Mouse (Mus musculus) lung, embryonic 14.5 days (tissue): ENCODE data around the gene Sec13. TPM values are rescaled to one million over a fixed set of nuclear protein-coding genes. Genes with fewer than 3 reads are reported as not detected.

Source experiments
- ATAC-seq: fragments of 200-750 bp; cut with Nextera tagmentation; 2 replicates; pipeline ENCODE4 v1.8.0; 2017; ENCODE audit warnings: mild to moderate bottlenecking, moderate TSS enrichment, moderate library complexity; ENCODE audit not compliant: insufficient read depth
- DNase-seq: peaks from one replicate; pipeline ENCODE4 v3.0.0-alpha.2; 2015
- H3K27ac ChIP-seq: fragments of 300-500 bp; sonication (generic); 2 replicates; pipeline ENCODE4 v1.5.1; 2014; ENCODE audit warnings: low read depth, mild to moderate bottlenecking, moderate library complexity
- H3K27me3 ChIP-seq: fragments of 300-500 bp; sonication (generic); 2 replicates; pipeline ENCODE4 v1.6.1; 2014; ENCODE audit warnings: low read length, control low read depth; ENCODE audit not compliant: insufficient read depth
- H3K36me3 ChIP-seq: fragments of 300-500 bp; sonication (generic); 2 replicates; pipeline ENCODE4 v1.6.1; 2014; ENCODE audit warnings: control low read depth; ENCODE audit not compliant: insufficient read depth
- H3K4me1 ChIP-seq: fragments of 300-500 bp; sonication (generic); 2 replicates; pipeline ENCODE4 v1.6.1; 2014; ENCODE audit warnings: antibody characterized with exemption, control low read depth; ENCODE audit not compliant: insufficient read depth
- H3K4me2 ChIP-seq: fragments of 300-500 bp; sonication (generic); 2 replicates; pipeline ENCODE4 v1.6.1; 2014; ENCODE audit warnings: mild to moderate bottlenecking
- H3K4me3 ChIP-seq: fragments of 300-500 bp; sonication (generic); 2 replicates; pipeline ENCODE4 v1.5.1; 2014; ENCODE audit warnings: low read depth, low read length
- H3K9ac ChIP-seq: fragments of 300-500 bp; sonication (generic); 2 replicates; pipeline ENCODE4 v1.6.1; 2014
- H3K9me3 ChIP-seq: fragments of 300-500 bp; sonication (generic); 2 replicates; pipeline ENCODE4 v1.6.1; 2016; ENCODE audit warnings: low read depth, low read length, control low read depth
- CTCF ChIP-seq: IDR thresholded peaks from 2 replicates; pipeline ENCODE4 v1.5.1; 2016; ENCODE audit warnings: antibody characterized with exemption, low read depth
- WGBS: fragments of 180-500 bp; shearing (Covaris S2); extraction: QIAGEN DNeasy Blood & Tissue Kit; methylation state at CpG from one replicate; pipeline ENCODE4 v1.1.7; 2014; 5-methylcytosine and 5-hydroxymethylcytosine counted together
- polyA plus RNA-seq: library from polyadenylated mRNA; unstranded; fragments of >200 nt; fragmentation: Nextera tagmentation; extraction: Ambion mirVana; gene quantifications from 2 replicates; pipeline ENCODE4 v1.2.1, GENCODE M21; 2014

Sec13 gene
- polyA plus RNA-seq, 1 experiment from 2014 or later: 295 TPM

DNA sequence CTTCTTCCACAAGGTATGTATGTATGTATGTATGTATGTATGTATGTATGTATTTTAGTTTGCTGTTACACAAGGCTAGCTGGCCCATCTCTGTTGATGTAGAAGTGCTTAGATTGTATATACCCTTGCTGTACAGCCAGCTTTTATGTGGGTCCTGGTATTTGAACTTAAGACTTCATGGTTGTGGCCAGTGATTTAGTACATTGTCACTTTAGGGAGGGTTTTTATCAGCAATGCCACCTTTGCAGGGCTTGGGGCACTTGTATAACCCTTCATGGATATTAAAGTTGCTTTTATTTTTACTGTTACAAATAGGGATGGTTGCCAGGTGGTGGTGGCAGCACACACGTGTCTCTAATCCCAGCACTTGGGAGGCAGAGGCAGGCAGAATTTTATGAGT lies 45.3 kb downstream of the Sec13 start:
- no peak for ATAC-seq
- Histone ChIP-seq H3K27me3 (no peaks in the 10 kb centered on the region), H3K9ac (no peak overlapping the region), H3K4me2 (no peak overlapping the region), H3K4me1 (peaks cover 13% of the 10 kb centered on the region), H3K36me3 (peaks cover 8% of the 10 kb centered on the region), H3K27ac (no peak overlapping the region), H3K4me3 (no peak overlapping the region), H3K9me3 (no peaks in the 10 kb centered on the region)
- WGBS: 71% methylated on average over 1 of the region's 1 CpGs
- no peak for TF ChIP-seq CTCF
- DNase-seq: no peak

DNA sequence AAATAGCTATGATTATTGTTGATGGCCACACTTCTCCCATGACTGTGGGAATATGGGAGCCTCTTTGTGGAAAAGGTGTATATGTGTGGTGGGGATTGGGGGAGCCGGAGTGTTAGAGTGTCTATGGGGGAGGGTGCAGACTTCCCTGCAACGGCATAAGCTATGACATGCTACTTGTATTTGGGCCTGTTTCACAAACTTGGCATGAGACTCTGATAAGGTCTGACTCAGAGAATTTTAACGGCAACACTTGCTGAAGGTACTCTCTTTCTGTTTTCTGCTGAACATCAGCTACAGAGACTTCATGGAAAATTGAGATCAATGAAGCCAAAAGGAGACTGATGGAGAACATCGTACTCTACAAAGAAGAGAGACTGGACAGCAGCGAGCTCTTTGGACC lies 47.2 kb downstream of the Sec13 start:
- Histone ChIP-seq H3K36me3 (no peaks in the 10 kb centered on the region), H3K9me3 (no peaks in the 10 kb centered on the region), H3K4me3 (no peak overlapping the region), H3K27ac (no peak overlapping the region), H3K4me2 (no peak overlapping the region), H3K27me3 (no peaks in the 10 kb centered on the region), H3K9ac (no peak overlapping the region), H3K4me1 (peaks cover 15% of the 10 kb centered on the region)
- TF ChIP-seq CTCF: no peak
- no peak for ATAC-seq
- 80% methylated on average over 5 of the region's 5 CpGs for WGBS
- no peak for DNase-seq

DNA sequence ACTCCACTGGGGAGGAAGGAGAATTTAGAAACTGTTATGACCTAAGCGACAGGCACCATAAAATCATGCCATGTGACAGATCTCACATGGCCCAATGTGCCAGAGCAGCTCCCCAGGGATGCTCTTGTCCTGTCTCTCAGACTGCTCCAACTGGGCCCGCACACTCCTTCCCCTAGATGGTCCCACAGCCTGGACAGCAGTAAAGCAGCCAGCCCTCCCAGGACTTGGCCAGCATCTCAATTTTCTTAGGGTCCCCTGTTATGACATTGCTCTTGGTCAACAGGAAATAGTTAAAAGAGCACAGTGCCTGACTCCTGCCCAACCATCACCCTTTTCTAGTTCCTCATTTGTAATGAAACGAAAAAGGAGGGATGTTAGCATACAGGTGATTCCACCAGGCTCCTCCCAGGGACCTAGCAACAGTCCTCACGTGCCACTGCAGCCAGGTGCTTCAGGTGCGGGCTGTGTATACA lies 47.8 kb downstream of the Sec13 start:
- no peaks in the 10 kb centered on the region for H3K27me3 ChIP-seq
- H3K4me2 ChIP-seq: no peak overlapping the region
- no peak for DNase-seq
- WGBS: 71% methylated on average over 5 of the region's 5 CpGs
- no peak for ATAC-seq
- H3K27ac ChIP-seq: no peak overlapping the region
- H3K4me1 ChIP-seq: peaks cover 15% of the 10 kb centered on the region
- no peak for TF ChIP-seq CTCF
- H3K9ac ChIP-seq: no peak overlapping the region
- no peaks in the 10 kb centered on the region for H3K9me3 ChIP-seq
- H3K4me3 ChIP-seq: no peak overlapping the region
- H3K36me3 ChIP-seq: no peaks in the 10 kb centered on the region

DNA sequence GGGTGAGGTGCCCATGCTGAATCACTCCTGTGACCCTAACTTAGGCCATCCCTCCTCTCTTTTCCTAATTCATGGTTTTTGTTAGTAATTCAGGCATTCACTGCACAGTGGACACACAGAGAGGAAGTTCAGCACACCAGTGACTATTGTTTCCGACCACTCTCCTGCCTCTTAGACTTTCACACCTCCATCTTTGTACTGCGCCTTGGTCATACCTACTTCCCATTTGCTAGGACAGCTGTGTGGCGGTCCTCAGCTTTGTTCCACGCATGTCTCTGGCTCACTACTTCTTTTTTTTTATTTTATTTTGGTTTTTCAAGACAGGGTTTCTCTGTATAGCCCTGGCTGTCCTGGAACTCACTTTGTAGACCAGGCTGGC lies 49.5 kb downstream of the Sec13 start:
- Histone ChIP-seq H3K9ac (peak overlapping the region; percentile 39), H3K4me1 (peaks cover 15% of the 10 kb centered on the region), H3K9me3 (no peaks in the 10 kb centered on the region), H3K36me3 (no peaks in the 10 kb centered on the region), H3K27me3 (no peaks in the 10 kb centered on the region), H3K27ac (peak overlapping the region; percentile 92), H3K4me2 (peak overlapping the region; percentile 55), H3K4me3 (peak overlapping the region; percentile 27)
- ATAC-seq: no peak
- no peak for DNase-seq
- no peak for TF ChIP-seq CTCF
- WGBS: 56% methylated on average over 4 of the region's 4 CpGs

DNA sequence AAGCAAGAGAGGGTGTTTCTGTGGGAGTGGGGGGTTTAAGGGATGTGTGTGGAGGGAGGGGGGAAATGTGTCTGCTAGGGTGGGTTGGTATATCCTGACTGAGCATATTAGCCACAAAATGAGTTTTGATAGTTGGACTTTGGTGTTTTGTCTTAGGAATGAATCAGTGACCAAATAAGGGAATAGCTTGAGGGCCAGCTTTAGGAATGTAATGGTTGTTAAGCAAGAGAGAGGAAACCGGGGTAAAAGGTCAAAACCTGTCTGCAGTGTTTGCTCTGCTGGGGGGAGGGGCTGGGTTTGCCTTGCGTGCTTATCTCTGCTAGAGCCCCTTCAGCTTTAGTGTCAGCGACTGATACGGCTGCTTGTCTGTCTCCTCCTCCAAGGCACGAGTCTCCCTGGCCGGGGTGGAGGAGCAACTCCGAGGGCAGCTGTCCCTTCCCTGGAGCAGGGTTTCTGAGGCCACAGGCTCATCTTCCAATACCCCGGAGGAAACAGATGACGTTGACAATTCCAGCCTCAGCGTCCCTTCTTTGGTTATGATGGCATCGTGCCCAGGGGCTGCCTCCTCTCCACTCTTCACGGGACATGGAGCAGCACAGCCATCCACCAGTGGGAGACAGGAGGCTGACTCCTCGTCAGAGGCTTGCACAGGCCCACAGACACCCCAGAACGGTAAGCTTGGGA lies 50.0 kb downstream of the Sec13 start:
- DNase-seq (peak; percentile 84), ATAC-seq (peak; percentile 80)
- no peaks in the 10 kb centered on the region for H3K27me3 ChIP-seq
- TF ChIP-seq CTCF: no peak
- peak overlapping the region; percentile 39 for H3K9ac ChIP-seq
- no peaks in the 10 kb centered on the region for H3K36me3 ChIP-seq
- 1% methylated on average over 14 of the region's 14 CpGs for whole genome bisulfite sequencing
- no peaks in the 10 kb centered on the region for H3K9me3 ChIP-seq
- peak overlapping the region; percentile 55 for H3K4me2 ChIP-seq
- H3K4me3 ChIP-seq: peak overlapping the region; percentile 27
- peaks cover 15% of the 10 kb centered on the region for H3K4me1 ChIP-seq
- H3K27ac ChIP-seq: peak overlapping the region; percentile 92

DNA sequence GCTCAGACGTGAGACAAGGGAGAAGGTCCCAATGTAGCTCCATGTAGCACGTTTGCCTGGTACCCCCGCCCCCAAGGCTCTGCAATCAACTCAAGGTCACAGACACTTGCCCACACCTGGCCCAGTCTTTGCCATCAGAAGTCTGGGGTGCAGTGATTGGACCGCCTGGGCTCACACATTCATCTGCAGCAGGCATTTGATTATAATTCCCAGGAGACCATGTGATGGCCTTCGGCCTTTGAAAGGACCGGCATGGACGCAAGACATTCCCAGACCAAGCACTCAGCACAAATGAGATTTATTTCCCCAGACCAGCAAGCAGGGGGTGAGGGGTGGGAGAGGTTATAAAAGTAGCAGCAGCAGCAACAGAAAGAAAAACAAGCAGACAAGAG lies 50.5 kb downstream of the Sec13 start:
- H3K36me3 ChIP-seq: no peaks in the 10 kb centered on the region
- ATAC-seq (peak; percentile 62), DNase-seq (peak; percentile 44)
- H3K4me2 ChIP-seq: peak overlapping the region; percentile 55
- H3K4me3 ChIP-seq: no peak overlapping the region
- H3K4me1 ChIP-seq: peaks cover 15% of the 10 kb centered on the region
- no peak overlapping the region for H3K9ac ChIP-seq
- no peaks in the 10 kb centered on the region for H3K27me3 ChIP-seq
- peak overlapping the region; percentile 92 for H3K27ac ChIP-seq
- no peaks in the 10 kb centered on the region for H3K9me3 ChIP-seq
- no peak for TF ChIP-seq CTCF
- WGBS: 5% methylated on average over 7 of the region's 7 CpGs

DNA sequence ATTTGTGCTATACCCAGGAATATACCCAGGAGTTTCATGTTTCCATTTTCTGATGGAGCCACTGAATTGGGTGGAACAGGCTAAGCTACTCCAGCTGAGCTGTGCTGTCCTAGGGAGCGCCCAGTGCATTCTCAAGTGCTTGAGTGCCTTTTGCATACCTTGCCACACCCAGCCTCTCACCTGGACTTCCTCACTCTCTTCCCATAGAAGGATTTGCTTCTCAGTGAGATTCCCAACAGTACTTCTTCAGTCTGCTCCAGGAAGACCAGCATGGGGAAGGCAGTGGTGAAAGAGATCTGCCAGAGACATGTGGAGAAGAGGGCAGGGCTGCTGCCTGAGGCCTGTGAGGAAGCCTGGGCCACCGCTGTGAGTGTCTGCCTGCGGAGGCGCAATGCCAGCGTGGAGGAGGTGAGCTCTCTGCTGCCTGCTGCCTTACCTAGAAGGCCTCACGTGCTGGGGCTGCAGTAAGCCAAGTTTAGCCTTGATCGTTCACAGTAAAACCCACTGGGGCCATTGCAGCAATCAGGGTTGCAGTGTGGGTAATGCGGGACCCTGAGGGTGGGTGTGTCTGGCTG lies 53.9 kb downstream of the Sec13 start:
- DNase-seq (peak; percentile 38), ATAC-seq (0 out of 2 replicates have a peak, but pooled peaks have one; percentile 21)
- no peaks in the 10 kb centered on the region for H3K36me3 ChIP-seq
- no peak for TF ChIP-seq CTCF
- no peaks in the 10 kb centered on the region for H3K27me3 ChIP-seq
- 36% methylated on average over 8 of the region's 8 CpGs for WGBS
- no peak overlapping the region for H3K9ac ChIP-seq
- H3K4me1 ChIP-seq: peaks cover 15% of the 10 kb centered on the region
- peak overlapping the region; percentile 58 for H3K27ac ChIP-seq
- peak overlapping the region; percentile 23; the same call in 1 of the 2 replicates for H3K4me2 ChIP-seq
- H3K4me3 ChIP-seq: no peak overlapping the region
- no peaks in the 10 kb centered on the region for H3K9me3 ChIP-seq
